In genomic region chr1:170884978-170885561, GRCm38 (mm10) we compare ENCODE assay signal across 1 mouse cellular context.
A peak's percentile ranks its signal among the peaks of the same experiment; 100 is the strongest.
TF ChIP-seq lines count a peak whose summit lies in the region.

TSS of gene Gm26620 (plus strand) at chr1:170885065.
TSS of gene Dusp12 (minus strand) at chr1:170885540.

TF ChIP-seq in CH12.LX, 34 proteins besides CTCF, POLR2A, EP300 and RAD21 (continued from another document):
- TF ChIP-seq JUN (IDR thresholded peaks at IDR 0.05; ENCODE audit: insufficient read depth, low read depth, low read length): no peak
- peak; percentile 66 for TF ChIP-seq NELFE (IDR thresholded peaks at IDR 0.05; ENCODE audit: low read depth, low read length)
- TF ChIP-seq TBP (conservative IDR thresholded peaks at IDR 0.05; ENCODE audit: low read depth, low read length): peak; percentile 87
- TF ChIP-seq NRF1 (IDR thresholded peaks at IDR 0.05; ENCODE audit: low read depth, low read length): peak; percentile 61; the same call in 1 of the 2 replicates
- peak; percentile 55; the same call in 1 of the 2 replicates for TF ChIP-seq POLR2AphosphoS2 (IDR thresholded peaks at IDR 0.05; ENCODE audit: low read depth, low read length)
- peak; percentile 99 for TF ChIP-seq MXI1 (IDR thresholded peaks at IDR 0.05; ENCODE audit: low read depth, low read length)
- TF ChIP-seq ZMIZ1 (IDR thresholded peaks at IDR 0.05; ENCODE audit: low read depth, low read length): peak; percentile 83
- TF ChIP-seq ZKSCAN1 (IDR thresholded peaks at IDR 0.05; ENCODE audit: borderline replicate concordance, low read depth, low read length): no peak
- TF ChIP-seq MAZ (IDR thresholded peaks at IDR 0.05; ENCODE audit: low read depth, low read length): 0 out of 2 replicates have a peak, but pooled peaks have one; percentile 4
- TF ChIP-seq MAX (IDR thresholded peaks at IDR 0.05; ENCODE audit: low read length): peak; percentile 62; the same call in 1 of the 2 replicates
- TF ChIP-seq RCOR1 (conservative IDR thresholded peaks at IDR 0.05; ENCODE audit: low read depth, low read length): no peak
